Mouse (Mus musculus) urinary bladder, postnatal 14 days (tissue): ENCODE data around the gene Sytl3.

ENCODE experiments used
- DNase-seq: peaks from one replicate; pipeline ENCODE4 v3.0.0; 2021; ENCODE audit warnings: low spot score

Sytl3 gene

GRCm38 (mm10) chr17:6757902-6758301, 99.0 kb downstream of the Sytl3 start:
- peak; percentile 67 for DNase-seq

GRCm38 (mm10) chr17:6758845-6759244, 100.0 kb downstream of the Sytl3 start:
- no peak for DNase-seq

GRCm38 (mm10) chr17:6759717-6760292, 100.9 kb downstream of the Sytl3 start:
- no peak for DNase-seq

GRCm38 (mm10) chr17:6763513-6764226, 104.8 kb downstream of the Sytl3 start:
- no peak for DNase-seq

- no peak for DNase-seq
These were observed 105.3 kb downstream of the Sytl3 start for GRCm38 (mm10) chr17:6764227-6764593.

GRCm38 (mm10) chr17:6764730-6765129, 105.8 kb downstream of the Sytl3 start:
- DNase-seq, result no peak

- no peak for DNase-seq
These were observed 107.0 kb downstream of the Sytl3 start for GRCm38 (mm10) chr17:6765886-6766285.

GRCm38 (mm10) chr17:6766823-6767222, 107.9 kb downstream of the Sytl3 start:
- no peak for DNase-seq

GRCm38 (mm10) chr17:6767771-6768170, 108.9 kb downstream of the Sytl3 start:
- DNase-seq, result no peak

GRCm38 (mm10) chr17:6768301-6768788, 109.5 kb downstream of the Sytl3 start:
- no peak for DNase-seq

- DNase-seq, result no peak
These were observed 110.7 kb downstream of the Sytl3 start for GRCm38 (mm10) chr17:6769602-6770001.

- no peak for DNase-seq
These were observed 113.0 kb downstream of the Sytl3 start for GRCm38 (mm10) chr17:6771661-6772489.

GRCm38 (mm10) chr17:6772490-6772773, 113.5 kb downstream of the Sytl3 start:
- no peak for DNase-seq

GRCm38 (mm10) chr17:6773249-6773966, 114.5 kb downstream of the Sytl3 start:
- no peak for DNase-seq

- no peak for DNase-seq
These were observed 116.3 kb downstream of the Sytl3 start for GRCm38 (mm10) chr17:6775221-6775620.

GRCm38 (mm10) chr17:6775671-6776070, 116.8 kb downstream of the Sytl3 start:
- no peak for DNase-seq

GRCm38 (mm10) chr17:6776123-6776522, 117.2 kb downstream of the Sytl3 start:
- DNase-seq, result no peak

- no peak for DNase-seq
These were observed 117.7 kb downstream of the Sytl3 start for GRCm38 (mm10) chr17:6776576-6776975.

GRCm38 (mm10) chr17:6777061-6777460, 118.2 kb downstream of the Sytl3 start:
- DNase-seq, result no peak

- DNase-seq, result no peak
These were observed 118.9 kb downstream of the Sytl3 start for GRCm38 (mm10) chr17:6777629-6778331.

- DNase-seq, result peak; percentile 42
These were observed 119.4 kb downstream of the Sytl3 start for GRCm38 (mm10) chr17:6778332-6778683.
